Mouse (Mus musculus): Measurements from ENCODE around the gene Myrf.

Gene Myrf

DNA sequence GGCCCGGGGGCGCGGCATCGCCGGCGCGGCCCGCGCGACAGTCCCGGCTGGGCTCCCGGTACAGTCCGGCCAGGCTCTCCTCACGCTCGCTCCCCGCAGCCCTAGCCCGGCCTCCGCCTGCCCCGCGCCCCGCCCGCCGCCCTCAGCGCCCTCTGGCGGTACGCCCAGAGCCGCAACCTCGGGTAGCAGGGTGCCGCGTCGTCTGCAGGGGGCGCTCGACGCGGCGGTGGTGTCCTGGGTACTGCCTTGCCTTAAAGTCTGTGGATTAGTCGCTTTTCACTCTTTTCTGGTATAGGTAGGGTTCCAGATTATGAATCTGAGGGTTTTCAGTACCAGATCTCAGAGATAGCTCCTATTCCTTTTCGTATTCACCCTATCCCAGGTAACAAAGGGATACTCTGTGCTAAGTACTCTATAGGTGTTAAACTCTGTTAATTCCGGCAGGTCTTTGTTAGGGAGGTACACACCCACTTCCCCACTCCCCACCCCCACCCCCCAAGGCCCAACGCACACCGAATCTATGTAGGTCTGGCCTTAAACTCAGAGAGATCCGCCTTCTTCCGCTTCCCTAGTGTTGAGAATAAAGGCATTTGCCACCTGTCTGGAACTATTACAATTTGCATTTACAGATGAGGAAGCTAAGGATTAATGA, at the start of gene Myrf:
Gene Myrf (minus strand): TSS at position 95 of the 652 bp plus-strand sequence.
- peak; percentile 80 for DNase-seq (ENCODE audit: low read depth, low spot score)

GRCm38 (mm10) chr19:10289609-10290150, 49.1 kb upstream of the Myrf start:
- no peak for DNase-seq (ENCODE audit: low read depth, low spot score)

DNA sequence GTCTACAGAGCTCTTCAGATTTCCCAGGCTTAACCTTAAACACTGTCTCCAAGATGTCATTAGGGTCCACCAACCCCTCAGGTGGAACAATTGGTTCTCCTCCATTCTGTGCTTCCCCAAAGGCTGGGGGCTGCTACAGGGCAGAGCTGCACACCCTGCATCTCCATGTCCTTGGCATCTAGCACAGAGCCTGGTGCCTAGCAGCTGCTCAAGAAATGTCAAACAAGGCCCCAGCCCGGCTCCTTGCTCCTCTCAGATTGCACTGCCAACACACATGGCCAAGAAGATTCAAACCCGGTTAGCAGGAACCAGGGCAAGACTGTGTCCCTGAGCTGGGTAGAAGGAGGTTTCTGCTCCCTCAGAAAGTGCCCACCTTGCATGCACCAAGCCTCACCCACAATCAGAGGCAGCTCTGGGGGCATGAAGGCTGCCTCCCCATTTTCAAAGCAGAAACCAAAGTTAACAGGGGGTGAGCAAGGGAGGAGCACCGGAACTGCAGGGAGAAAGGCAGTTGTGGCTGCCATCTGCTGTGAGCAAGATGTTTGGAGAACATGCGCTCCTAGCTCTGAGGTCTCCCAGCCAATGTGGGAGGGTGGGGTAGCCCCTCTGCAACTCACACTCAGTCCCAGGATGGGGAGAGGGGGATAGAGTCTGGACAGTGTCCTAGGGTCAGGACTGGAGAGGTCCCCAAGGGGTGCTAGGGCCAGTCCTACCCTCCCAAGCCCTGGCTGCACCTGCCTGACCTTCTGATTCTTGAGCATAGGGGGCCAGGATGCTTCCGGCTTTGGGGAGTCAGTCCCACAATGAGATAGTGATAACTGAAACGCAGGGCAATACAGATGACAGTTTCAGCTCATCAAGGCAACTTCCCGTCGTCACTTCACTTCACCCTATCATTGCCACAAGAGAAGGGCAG, 47.8 kb upstream of the Myrf start:
- no peak for DNase-seq (ENCODE audit: low read depth, low spot score)

DNA sequence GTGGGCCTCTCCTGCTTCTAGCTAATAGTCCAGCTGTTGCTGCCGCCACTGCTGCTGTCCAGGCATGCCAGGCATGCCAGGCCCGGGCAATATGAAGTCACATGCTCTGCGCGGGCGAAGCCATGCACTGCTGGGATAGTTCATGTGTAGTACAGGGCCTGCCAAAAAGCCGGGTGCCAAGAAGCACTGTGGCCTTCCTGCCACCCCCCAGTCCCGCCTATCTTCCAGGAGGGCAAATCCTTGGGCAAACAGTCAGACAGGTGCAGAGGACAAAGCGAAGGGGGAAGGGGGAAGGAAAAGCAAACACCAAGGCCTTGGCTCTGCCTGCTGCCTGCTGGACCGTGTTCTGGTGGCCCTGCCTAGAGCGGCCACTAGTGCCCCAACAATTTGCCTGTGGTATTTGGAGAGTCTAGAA, 45.9 kb upstream of the Myrf start:
- no peak for DNase-seq (ENCODE audit: low read depth, low spot score)

DNA sequence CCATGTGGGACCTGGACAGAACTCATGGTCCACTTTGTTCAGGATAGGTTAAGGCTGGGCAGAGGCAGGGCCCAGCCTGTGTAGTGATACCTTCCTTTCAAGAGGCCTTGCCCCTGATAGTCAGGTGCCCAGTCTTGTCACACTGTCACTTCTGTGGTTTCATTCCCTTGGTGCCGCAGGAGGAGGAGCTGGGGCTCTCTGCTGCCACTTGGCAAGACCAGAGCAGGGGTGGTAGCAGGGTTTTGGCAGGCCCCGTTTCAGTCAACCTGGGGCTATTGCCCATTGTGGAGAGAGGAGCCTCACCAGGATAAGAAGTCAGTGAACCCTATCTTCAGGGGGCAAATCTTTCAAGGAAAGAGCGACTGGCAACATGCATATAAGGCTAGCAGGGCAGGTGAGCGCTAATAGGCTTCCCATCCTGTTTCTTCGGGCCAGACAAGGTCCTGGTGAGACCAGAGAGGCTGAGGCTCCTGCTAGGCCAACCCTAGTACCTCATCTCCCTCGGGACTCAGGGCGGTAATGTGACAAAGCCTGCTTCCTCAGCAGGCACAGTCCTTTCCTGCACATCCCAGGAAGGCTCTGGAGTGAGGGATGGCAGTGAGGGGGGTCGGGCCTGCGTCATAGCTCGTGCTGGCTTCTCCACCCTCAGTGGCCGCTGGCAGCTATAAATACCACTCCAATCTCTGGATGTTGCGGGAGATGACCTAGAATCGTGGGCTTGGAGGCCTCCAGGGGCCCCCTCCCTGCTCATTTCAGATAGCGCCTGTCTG, 40.4 kb upstream of the Myrf start:
- DNase-seq (ENCODE audit: low read depth, low spot score), result no peak

- no peak for DNase-seq (ENCODE audit: low read depth, low spot score)
Observed at GRCm38 (mm10) chr19:10279668-10280067, 39.1 kb upstream of the Myrf start.

DNA sequence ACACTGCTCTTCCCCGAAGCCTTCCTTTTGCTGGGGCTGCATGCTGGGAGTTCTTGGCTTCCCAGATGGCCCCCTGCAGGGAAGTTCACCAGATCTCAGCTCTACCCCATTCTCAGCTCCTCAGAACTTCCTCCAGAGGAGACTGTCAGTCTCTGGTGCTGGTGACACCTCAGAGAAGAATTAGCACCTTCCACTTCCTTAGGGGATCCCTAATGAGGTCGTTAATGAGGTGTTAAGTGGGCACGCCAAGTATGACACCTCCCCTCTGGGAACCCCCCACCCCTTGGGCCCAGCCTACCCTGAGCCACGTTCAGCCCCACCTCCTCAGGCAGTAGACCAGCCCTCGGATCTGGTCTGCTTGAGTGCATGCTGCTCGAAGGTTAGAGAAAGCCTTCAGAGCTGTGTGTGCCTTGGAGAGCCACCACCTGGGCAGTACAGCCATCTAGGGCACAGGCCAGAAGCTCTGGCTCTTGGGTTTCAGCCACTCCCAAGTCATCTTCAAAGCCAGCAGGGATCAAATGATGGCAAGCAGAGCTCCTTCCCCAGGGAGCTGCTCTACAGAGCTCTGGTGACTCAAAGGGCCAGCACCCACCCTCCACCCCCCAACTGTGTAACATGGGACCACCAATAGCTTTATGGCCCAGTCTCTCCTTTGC, 38.2 kb upstream of the Myrf start:
- DNase-seq (ENCODE audit: low read depth, low spot score), result peak; percentile 85

DNA sequence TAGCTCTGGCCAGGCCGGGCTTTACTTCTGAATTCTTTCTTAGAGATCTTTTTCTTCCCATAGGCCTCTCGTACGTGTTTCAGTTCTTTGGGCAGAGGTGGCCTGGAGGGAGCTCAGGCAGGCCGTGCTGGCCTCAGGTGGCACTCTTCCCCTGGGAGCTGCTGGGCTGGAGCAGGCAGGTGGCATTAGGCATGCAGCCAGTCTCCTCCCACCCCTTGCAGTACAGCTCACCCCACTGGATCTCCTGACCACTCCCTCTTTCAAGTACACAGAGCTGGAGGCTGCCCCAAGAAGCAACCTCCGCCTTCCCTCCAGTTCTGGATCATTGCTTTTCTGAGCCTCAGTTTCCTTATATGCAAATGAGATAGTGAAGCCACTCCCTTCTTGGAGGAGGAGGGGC, 37.2 kb upstream of the Myrf start:
- DNase-seq (ENCODE audit: low read depth, low spot score), result peak; percentile 87

- peak; percentile 31 for DNase-seq (ENCODE audit: low read depth, low spot score)
Observed at GRCm38 (mm10) chr19:10277331-10277730, 36.8 kb upstream of the Myrf start.

DNA sequence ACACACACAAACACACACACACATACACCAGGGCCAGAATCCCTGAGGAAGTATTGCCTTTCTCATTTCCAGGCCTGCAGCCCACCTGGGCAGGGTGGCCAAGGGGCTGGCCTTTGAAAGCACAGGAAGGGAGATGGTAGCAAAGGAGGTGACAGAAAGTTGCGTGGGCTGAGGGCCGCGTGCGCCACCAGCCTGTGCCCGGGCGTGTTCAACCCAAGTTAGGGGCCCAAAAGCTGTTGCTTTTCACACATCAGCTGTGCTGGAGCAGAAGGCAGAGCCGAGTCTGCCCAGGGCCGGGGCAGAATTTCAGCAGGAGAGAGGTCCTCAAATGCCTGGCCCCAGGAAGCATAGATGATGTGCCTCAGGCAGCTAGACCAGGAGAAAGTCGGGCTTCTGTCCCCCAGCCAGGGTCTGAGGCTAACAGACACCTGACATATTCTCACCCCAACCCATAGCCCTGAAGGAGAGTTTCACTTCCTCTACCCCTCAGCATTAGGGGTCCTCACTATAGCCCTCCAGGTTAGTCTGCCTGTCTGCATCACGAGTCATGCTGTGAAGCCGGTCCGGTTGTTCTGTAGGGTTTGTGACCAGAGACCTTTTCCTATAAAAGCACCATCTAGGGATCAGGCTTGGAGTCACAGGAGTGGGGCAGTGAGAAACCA, 36.1 kb upstream of the Myrf start:
- DNase-seq (ENCODE audit: low read depth, low spot score), result no peak

DNA sequence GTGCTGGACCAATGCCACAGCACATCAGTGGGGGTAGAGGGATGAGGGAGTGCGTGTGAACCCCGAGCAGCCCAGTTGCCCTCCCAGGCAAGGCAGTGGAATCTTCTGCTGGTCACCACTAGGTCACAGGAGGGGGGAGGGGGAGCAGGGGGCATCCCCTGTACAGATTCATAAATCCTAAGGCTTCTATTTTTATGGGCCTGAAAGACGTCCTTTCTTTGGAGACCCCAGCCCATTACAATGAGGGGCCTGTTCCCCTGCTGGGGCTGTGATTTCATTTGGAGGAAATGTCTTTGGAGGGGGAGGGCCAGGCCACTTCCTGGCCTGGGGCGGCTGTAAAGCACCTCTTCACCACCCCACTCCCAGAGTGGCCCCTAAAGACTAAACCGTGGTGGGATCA, 33.5 kb upstream of the Myrf start:
- DNase-seq (ENCODE audit: low read depth, low spot score), result no peak

DNA sequence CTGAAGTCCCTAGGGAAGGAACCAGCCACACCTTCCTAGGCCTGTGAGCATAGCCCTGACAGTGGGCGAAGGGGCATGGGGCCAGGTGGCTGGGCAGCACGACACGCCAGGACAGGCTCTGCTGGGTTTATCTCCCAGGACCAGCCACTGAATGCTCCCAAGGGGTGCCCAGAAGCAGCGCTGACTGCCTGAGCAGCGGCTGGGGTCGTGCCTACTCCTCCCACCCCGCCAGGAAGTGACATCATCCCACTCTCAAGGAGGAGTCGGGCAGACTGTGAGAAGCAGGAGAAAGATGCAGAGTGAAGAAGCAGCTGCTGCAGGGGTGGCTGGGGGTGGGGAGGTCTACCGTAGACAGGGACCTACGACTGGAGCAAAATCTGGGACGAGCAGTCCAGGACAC, 32.2 kb upstream of the Myrf start:
- DNase-seq (ENCODE audit: low read depth, low spot score), result peak; percentile 53

GRCm38 (mm10) chr19:10271592-10271991, 31.0 kb upstream of the Myrf start:
- DNase-seq (ENCODE audit: low read depth, low spot score), result no peak

- DNase-seq (ENCODE audit: low read depth, low spot score), result no peak
Observed at GRCm38 (mm10) chr19:10270356-10270755, 29.8 kb upstream of the Myrf start.

DNA sequence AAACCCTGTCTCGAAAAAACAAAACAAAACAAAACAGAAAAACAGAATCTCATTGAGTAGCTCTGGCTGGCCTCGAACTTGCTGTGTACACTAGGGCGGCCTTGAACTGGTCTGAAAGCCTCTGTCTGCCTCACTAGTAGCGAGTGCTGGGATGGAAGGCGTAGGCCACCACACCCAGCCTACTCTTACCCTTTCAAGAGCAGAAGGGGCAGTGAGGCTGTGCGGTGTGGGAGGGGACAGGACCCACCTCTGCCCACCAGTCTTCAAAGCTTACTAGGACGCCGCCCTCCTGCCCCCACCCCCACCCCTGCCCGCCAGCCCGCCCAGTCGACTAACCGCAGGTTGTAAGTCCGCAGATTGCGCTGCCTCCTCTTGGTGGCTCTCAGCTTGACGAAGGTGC, 28.3 kb upstream of the Myrf start:
- peak; percentile 82 for DNase-seq (ENCODE audit: low read depth, low spot score)

GRCm38 (mm10) chr19:10267953-10268352, 27.4 kb upstream of the Myrf start:
- DNase-seq (ENCODE audit: low read depth, low spot score), result peak; percentile 93

DNA sequence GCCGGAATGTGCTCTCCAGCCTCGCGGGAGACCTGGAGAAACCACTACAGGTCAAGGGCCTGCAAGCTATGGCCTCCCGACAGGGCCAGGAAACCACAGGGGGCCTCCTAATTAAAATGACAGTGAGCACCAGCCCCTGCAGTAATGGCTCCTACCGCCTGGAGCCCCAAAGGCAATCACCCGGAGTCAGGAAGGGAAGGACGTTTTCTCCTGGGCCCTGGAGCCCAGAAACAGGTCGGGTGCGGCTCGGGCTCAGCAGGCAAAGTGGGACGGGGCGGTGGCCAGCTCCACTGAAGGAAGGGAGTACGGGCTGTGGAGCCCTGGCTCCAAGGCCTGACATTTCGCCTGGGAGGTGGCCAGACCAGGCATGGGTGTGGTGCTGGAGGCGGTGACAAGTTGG, 26.5 kb upstream of the Myrf start:
- DNase-seq (ENCODE audit: low read depth, low spot score), result peak; percentile 89

DNA sequence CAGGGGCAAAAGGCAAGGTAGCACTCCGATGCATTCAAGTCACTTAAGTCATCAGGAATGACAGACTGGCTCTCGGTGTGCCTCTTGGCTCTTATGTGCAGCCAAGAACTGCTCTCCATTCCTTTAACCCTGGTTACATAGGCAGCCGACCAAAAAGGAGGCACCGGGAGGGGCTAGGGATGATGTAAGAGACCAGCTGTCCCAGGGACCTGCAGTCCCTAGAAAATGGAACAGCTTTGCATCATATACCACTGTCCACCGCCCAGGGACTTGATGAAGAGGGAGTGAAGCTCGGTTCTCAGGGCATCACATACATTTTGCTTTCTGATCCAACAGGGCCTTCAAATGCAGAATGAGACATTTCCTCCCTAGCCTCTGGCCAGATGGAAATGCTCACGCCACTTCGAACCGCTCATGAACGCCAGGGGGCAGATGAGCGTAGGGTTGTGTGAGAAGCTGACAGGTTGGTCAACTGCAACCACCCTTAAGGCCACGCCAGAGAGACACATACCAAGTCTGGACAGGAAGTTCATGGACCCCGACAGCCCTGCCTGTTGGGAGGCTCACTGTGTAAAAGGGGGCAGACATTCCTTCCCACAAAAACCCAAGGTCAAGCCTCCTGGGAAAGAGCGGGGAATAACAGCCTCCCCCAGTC, 25.8 kb upstream of the Myrf start:
- peak; percentile 88 for DNase-seq (ENCODE audit: low read depth, low spot score)

DNA sequence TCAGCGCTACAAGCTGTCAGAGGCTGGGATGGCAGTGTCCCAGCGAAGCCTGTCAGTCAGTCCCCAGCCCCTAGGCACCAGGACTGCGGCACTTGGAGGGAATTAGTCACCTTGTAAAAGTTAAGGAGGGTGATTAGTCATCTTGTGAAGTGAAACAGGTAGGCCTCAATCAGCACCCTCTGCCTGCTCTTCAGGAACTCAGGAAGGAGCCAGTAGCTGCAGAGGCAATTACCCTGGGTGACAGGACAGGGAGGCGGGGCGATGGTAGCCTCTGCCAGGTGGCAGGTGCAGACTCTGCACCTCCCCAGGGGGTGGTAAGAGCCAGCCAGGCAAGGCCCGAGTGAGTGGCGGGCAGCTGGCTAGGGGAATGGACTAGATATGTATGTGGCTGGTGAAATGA, 20.8 kb upstream of the Myrf start:
- no peak for DNase-seq (ENCODE audit: low read depth, low spot score)

DNA sequence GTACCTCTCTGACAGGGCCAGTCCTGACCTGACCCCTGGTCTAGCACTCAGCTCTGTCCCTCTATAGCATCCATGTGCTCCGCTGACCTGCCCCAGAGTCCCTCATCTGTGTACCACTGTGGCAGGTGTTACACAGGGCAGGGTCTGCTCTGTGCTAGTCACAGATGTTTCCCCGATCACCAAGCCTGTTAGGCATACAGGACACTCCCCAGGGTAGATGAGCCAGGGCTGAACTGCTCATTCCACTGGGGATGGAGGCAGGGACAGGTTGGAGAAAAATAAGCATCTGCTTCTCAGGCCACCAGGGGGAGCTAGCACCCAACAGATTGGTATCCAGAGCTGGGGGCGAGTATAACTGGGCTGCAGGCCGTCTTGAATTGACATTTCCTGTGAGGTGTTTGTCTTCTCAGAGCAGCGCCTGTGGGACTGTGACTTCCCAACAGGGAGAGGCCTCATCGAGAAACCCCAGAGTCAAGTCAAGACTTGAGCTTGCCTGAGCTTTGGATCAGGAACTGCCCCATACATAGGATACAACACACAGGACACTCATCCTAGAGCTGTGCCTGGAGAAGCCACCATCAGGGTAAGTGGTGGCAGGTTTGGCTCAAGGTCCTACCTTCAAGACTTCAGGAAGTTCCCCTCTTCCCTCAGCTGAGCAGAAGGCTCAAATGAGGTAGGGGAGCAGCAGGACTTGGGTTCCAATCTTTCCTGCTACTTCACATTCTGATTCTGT, 17.9 kb upstream of the Myrf start:
- peak; percentile 81 for DNase-seq (ENCODE audit: low read depth, low spot score)

Measured in ES-CJ7 (cell line).